Comparison of ENCODE assay signal across 10 mouse cellular contexts in the genomic region with DNA sequence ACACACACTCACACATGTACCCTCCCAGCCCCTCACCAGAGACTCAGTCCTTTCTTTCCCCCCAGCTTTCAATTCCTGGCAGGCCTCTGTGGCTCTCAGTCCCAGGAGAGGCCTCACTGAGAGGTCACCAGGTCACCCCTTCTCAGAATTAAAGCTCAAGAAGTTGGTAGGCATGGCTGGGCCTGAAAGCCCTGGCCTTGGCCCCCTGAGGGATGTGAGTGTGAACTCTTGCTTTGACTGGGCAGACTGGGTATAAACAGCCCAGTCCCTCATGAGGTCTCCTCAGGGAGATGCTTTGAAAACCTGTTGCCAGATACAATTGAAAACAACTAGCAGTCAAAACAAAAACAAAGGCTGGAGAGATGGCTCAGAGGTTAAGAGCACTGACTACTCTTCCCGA.
"Had no signal": no experiment of that assay in that cellular context is flagged by ENCODE, and none has a peak within 500 bp of the region (broad histone marks: within the 10 kb centered on the region; RNA-seq: fewer than 3 reads in every experiment).

No protein-coding gene starts in this region.

- DNase-seq: kidney, postnatal 10 days; kidney, postnatal 36 days; layer of hippocampus, postnatal 36 days; liver, embryonic 13.5 days; lung, adult 2 months; midbrain, embryonic 14.5 days; right cerebral cortex, adult 18-20 months; right cerebral cortex, postnatal 14 days; right cerebral cortex, postnatal 4 days; thymus, postnatal 25 days had no signal
